In the genomic region with DNA sequence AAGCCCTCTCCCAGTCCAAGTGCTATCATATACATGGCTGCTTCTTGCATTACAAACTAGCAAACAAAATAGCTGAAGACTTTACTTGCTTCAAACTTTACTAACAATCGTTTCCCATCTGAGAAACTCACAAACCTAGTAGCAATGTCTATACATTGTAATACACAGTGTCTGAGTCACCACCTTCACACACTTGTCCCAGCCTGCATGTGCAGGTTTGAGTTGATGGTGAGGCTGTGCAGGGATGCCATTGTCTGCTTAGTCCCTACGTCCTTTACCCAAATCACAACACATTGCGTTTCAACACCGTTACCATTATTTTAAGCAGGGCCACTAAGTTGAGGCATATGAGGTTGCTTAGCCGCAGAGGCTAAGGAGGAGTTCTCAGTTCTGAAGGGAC, we compare ENCODE assay signal across 26 mouse cellular contexts.
"Had no signal": no experiment of that assay in that cellular context is flagged by ENCODE, and none has a peak within 500 bp of the region (broad histone marks: within the 10 kb centered on the region; RNA-seq: fewer than 3 reads in every experiment).

No protein-coding gene starts in this region.

- H3K4me2 ChIP-seq: heart, embryonic 11.5 days; heart, embryonic 12.5 days; heart, embryonic 13.5 days; heart, embryonic 15.5 days; hindbrain, embryonic 12.5 days; hindbrain, embryonic 13.5 days; hindbrain, embryonic 14.5 days; hindbrain, embryonic 15.5 days; intestine, embryonic 15.5 days; kidney, embryonic 15.5 days had no signal

- DNase-seq: heart, postnatal 10 days; heart, postnatal 14 days; heart, postnatal 36 days; heart, postnatal 4 days; kidney, postnatal 10 days; kidney, postnatal 14 days; layer of hippocampus, adult 9-11 months; layer of hippocampus, postnatal 36 days had no signal

- H3K4me3 ChIP-seq: heart, embryonic 10.5 days; heart, embryonic 12.5 days; heart, embryonic 13.5 days; heart, embryonic 15.5 days; hindbrain, embryonic 10.5 days; hindbrain, embryonic 12.5 days; hindbrain, embryonic 13.5 days; hindbrain, embryonic 15.5 days; intestine, embryonic 15.5 days; kidney, embryonic 15.5 days; layer of hippocampus, adult 2 months had no signal

- H3K9me3 ChIP-seq: heart, embryonic 10.5 days; heart, embryonic 12.5 days; heart, embryonic 13.5 days; heart, embryonic 15.5 days; hindbrain, embryonic 10.5 days; hindbrain, embryonic 12.5 days; hindbrain, embryonic 15.5 days; intestine, embryonic 15.5 days; kidney, embryonic 15.5 days had no signal

- H3K36me3 ChIP-seq: heart, embryonic 10.5 days; heart, embryonic 12.5 days; heart, embryonic 13.5 days; heart, embryonic 15.5 days; hindbrain, embryonic 10.5 days; hindbrain, embryonic 12.5 days; hindbrain, embryonic 13.5 days; hindbrain, embryonic 15.5 days; intestine, embryonic 15.5 days; kidney, embryonic 15.5 days had no signal

- H3K27me3 ChIP-seq: heart, embryonic 12.5 days; heart, embryonic 13.5 days; heart, embryonic 15.5 days; hindbrain, embryonic 12.5 days; hindbrain, embryonic 13.5 days; hindbrain, embryonic 15.5 days; intestine, embryonic 15.5 days; kidney, embryonic 15.5 days had no signal

- H3K4me1 ChIP-seq: hindbrain, embryonic 12.5 days; hindbrain, embryonic 13.5 days; hindbrain, embryonic 15.5 days had no signal

- ATAC-seq: hindbrain, embryonic 16.5 days; hindbrain, postnatal 0 days; inflammation-experienced regulatory T-cells, adult 6 months; intestine, embryonic 15.5 days; intestine, postnatal 0 days had no signal

- H3K9ac ChIP-seq: heart, embryonic 12.5 days; heart, embryonic 13.5 days; heart, embryonic 15.5 days; hindbrain, embryonic 12.5 days; hindbrain, embryonic 13.5 days; hindbrain, embryonic 14.5 days; hindbrain, embryonic 15.5 days; intestine, embryonic 15.5 days; kidney, embryonic 15.5 days had no signal

- H3K27ac ChIP-seq: heart, embryonic 13.5 days; heart, embryonic 15.5 days; hindbrain, embryonic 10.5 days; hindbrain, embryonic 12.5 days; hindbrain, embryonic 13.5 days; hindbrain, embryonic 14.5 days; hindbrain, embryonic 15.5 days; hindbrain, postnatal 0 days; intestine, embryonic 15.5 days; kidney, embryonic 15.5 days; kidney, postnatal 0 days; layer of hippocampus, adult 2 months had no signal
